15 mouse cellular contexts compared by ENCODE assay signal in the genomic region with DNA sequence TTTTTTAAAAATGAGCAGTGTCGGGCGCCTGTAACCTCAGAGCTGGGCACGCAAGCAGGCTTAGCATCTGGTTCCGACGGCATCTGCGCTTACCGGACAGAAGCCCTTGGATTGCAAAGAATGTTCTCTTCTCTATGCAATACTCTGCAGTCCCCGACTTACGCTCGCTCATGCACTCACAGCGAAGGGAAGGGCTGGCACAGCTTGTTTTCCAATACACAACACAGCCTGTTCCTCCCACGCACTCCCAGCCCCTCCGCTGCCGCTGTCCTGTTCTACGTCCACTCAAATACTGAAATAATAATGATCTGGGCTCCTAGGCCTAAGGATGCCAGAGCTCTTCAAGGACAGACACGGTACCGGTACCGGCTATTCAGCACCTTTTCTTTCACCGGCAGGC. TPM values are rescaled to one million over a fixed set of nuclear protein-coding genes. Genes with fewer than 3 reads are reported as not detected.
DNase-seq lines count a peak whose midpoint lies in the region; ATAC-seq lines count a peak whose summit lies in the region.
"Had no signal": no experiment of that assay in that cellular context is flagged by ENCODE, and none has a peak within 500 bp of the region (broad histone marks: within the 10 kb centered on the region; RNA-seq: fewer than 3 reads in every experiment).

No protein-coding gene starts in this region.

- no peak overlapping the region for H3K27ac ChIP-seq in heart, embryonic 15.5 days
- no peak overlapping the region for H3K27ac ChIP-seq in heart, embryonic 11.5 days (ENCODE audit: low read depth, low read length)
- H3K27ac ChIP-seq: heart, adult 2 months; limb, embryonic 13.5 days; midbrain, embryonic 15.5 days had no signal

- WGBS in heart, embryonic 15.5 days = 67% methylated on average over 19 of the region's 19 CpGs
- WGBS in heart, embryonic 11.5 days (ENCODE audit: insufficient replicate concordance) = 76% methylated on average over 19 of the region's 19 CpGs

- H3K4me2 ChIP-seq in heart, embryonic 15.5 days = 0 out of 2 replicates have a peak overlapping the region, but pooled peaks have one; percentile 8
- H3K4me2 ChIP-seq in heart, embryonic 11.5 days = no peak overlapping the region
- H3K4me2 ChIP-seq: limb, embryonic 13.5 days; midbrain, embryonic 15.5 days had no signal

- H3K4me3 ChIP-seq in heart, embryonic 15.5 days = no peak overlapping the region
- H3K4me3 ChIP-seq in heart, embryonic 11.5 days (ENCODE audit: low read depth, low read length) = no peak overlapping the region
- H3K4me3 ChIP-seq: erythroblast, embryonic 14.5 days; heart, adult 2 months; limb, embryonic 13.5 days; midbrain, embryonic 15.5 days had no signal

- H3K36me3 ChIP-seq in heart, embryonic 15.5 days = no peaks in the 10 kb centered on the region
- no peaks in the 10 kb centered on the region for H3K36me3 ChIP-seq in heart, embryonic 11.5 days (ENCODE audit: control insufficient read depth, insufficient read depth, low read length)
- H3K36me3 ChIP-seq: limb, embryonic 13.5 days; midbrain, embryonic 15.5 days had no signal

- no peak overlapping the region for H3K9ac ChIP-seq in heart, embryonic 15.5 days
- no peak overlapping the region for H3K9ac ChIP-seq in heart, embryonic 11.5 days (ENCODE audit: low read depth, low read length)
- H3K9ac ChIP-seq: limb, embryonic 13.5 days; liver, postnatal 0 days; midbrain, embryonic 15.5 days had no signal

- no peak for ATAC-seq in heart, embryonic 15.5 days (replicated peaks; ENCODE audit: insufficient number of reproducible peaks, insufficient read depth, low FRiP score, low read depth)
- no peak for ATAC-seq in heart, embryonic 11.5 days (replicated peaks; ENCODE audit: insufficient number of reproducible peaks, low FRiP score, low TSS enrichment)
- ATAC-seq: activated CD4-positive, CD25-positive, alpha-beta regulatory T cell, adult 4 months; liver, postnatal 0 days; midbrain, embryonic 15.5 days had no signal

- H3K4me1 ChIP-seq in heart, embryonic 15.5 days (replicated peaks) = peaks cover 41% of the 10 kb centered on the region
- H3K4me1 ChIP-seq in heart, embryonic 11.5 days (ENCODE audit: control insufficient read depth, insufficient read depth, low read length) = peaks cover 26% of the 10 kb centered on the region

- H3K9me3 ChIP-seq in heart, embryonic 15.5 days (replicated peaks) = no peaks in the 10 kb centered on the region
- no peaks in the 10 kb centered on the region for H3K9me3 ChIP-seq in heart, embryonic 11.5 days (replicated peaks; ENCODE audit: control insufficient read depth, low read length)
- H3K9me3 ChIP-seq: limb, embryonic 13.5 days; midbrain, embryonic 15.5 days had no signal

- peak; percentile 66 to 74 for DNase-seq in kidney, postnatal 4 days
- no peak for DNase-seq in kidney, adult 9 months
- peak; percentile 65 to 76 for DNase-seq in right cerebral cortex, postnatal 10 days (ENCODE audit: low spot score in 2 of 2)
- no peak for DNase-seq in right cerebral cortex, postnatal 14 days
- DNase-seq in yolk sac, embryonic 10.5 days (ENCODE audit: low spot score) = peak; percentile 34
- no peak for DNase-seq in frontal cortex, postnatal 14 days (ENCODE audit: low spot score in 2 of 2)
- DNase-seq: embryo, embryonic 11 days; heart, adult 2 months; liver, postnatal 0 days had no signal

- no peaks in the 10 kb centered on the region for H3K27me3 ChIP-seq in heart, embryonic 15.5 days
- H3K27me3 ChIP-seq in heart, embryonic 11.5 days (ENCODE audit: control insufficient read depth, insufficient read depth, low read length) = no peaks in the 10 kb centered on the region
- H3K27me3 ChIP-seq: limb, embryonic 13.5 days; midbrain, embryonic 15.5 days had no signal

RNA-seq across cellular contexts. Expression of a gene that starts 35.9 kb away (rescaled TPM):
- 42.3 and 57.7 TPM in 2 replicates for polyA plus RNA-seq in heart, embryonic 15.5 days (2015; fragmentation: Nextera tagmentation; extraction: Ambion mirVana)
- 66.6 and 71.2 TPM in 2 replicates for polyA plus RNA-seq in heart, embryonic 11.5 days (2014; fragmentation: Nextera tagmentation; extraction: Ambion mirVana)

RNA-seq across cellular contexts. Expression of a gene that starts 58.9 kb away (rescaled TPM):
- 77.2 and 81.9 TPM in 2 replicates for polyA plus RNA-seq in heart, embryonic 15.5 days (2015; fragmentation: Nextera tagmentation; extraction: Ambion mirVana)
- 96.1 and 98.9 TPM in 2 replicates for polyA plus RNA-seq in heart, embryonic 11.5 days (2014; fragmentation: Nextera tagmentation; extraction: Ambion mirVana)

Comparison
In these comparisons a context has a peak if more than half of its experiments do, and no peak if none do; other contexts are left out.
1. DNase-seq: peak in kidney, postnatal 4 days (2 of 2), right cerebral cortex, postnatal 10 days (2 of 2) and yolk sac, embryonic 10.5 days (single experiment); none in kidney, adult 9 months (single experiment), right cerebral cortex, postnatal 14 days (single experiment) and frontal cortex, postnatal 14 days (0 of 2).